Mouse (Mus musculus) activated CD4-positive, CD25-positive, alpha-beta regulatory T cell, adult 4 months (primary cell): ENCODE measurements around the gene Gm9945. TPM values are rescaled to one million over a fixed set of nuclear protein-coding genes. Genes with fewer than 3 reads are reported as not detected.

Source experiments
- ATAC-seq: one replicate; pipeline ENCODE4 v1.8.0; 2017
- polyA plus RNA-seq, 2 experiments: library from polyadenylated mRNA; unstranded; fragments of 100-300 nt; shearing (Covaris generic); gene quantifications; one replicate each; pipeline ENCODE4 v1.2.1; 2017

Gm9945 gene
- polyA plus RNA-seq, 2 experiments from 2014 or later: not detected

GRCm38 (mm10) chr11:53495417-53495816 is 15.5 kb downstream of the Gm9945 start:
- ATAC-seq: no peak

GRCm38 (mm10) chr11:53496946-53497345 is 17.0 kb downstream of the Gm9945 start:
- no peak for ATAC-seq

GRCm38 (mm10) chr11:53500569-53500968 is 20.6 kb downstream of the Gm9945 start:
- ATAC-seq: no peak

GRCm38 (mm10) chr11:53502039-53502765 is 22.2 kb downstream of the Gm9945 start:
- no peak for ATAC-seq

- no peak for ATAC-seq
These were observed 23.8 kb downstream of the Gm9945 start for GRCm38 (mm10) chr11:53503738-53504137.

- ATAC-seq: no peak
These were observed 24.4 kb downstream of the Gm9945 start for GRCm38 (mm10) chr11:53504376-53504775.

GRCm38 (mm10) chr11:53505026-53505663 is 25.2 kb downstream of the Gm9945 start:
- no peak for ATAC-seq

GRCm38 (mm10) chr11:53507098-53507805 is 27.3 kb downstream of the Gm9945 start:
- ATAC-seq: no peak

GRCm38 (mm10) chr11:53508152-53508551 is 28.2 kb downstream of the Gm9945 start:
- ATAC-seq: no peak

GRCm38 (mm10) chr11:53508591-53508990 is 28.6 kb downstream of the Gm9945 start:
- ATAC-seq: no peak

- ATAC-seq: no peak
These were observed 30.4 kb downstream of the Gm9945 start for GRCm38 (mm10) chr11:53510351-53510750.

GRCm38 (mm10) chr11:53516775-53517627 is 37.0 kb downstream of the Gm9945 start:
- ATAC-seq: peak; percentile 55

- ATAC-seq: no peak
These were observed 38.8 kb downstream of the Gm9945 start for GRCm38 (mm10) chr11:53518759-53519158.

- ATAC-seq: peak; percentile 52
These were observed 39.5 kb downstream of the Gm9945 start, which contains the start of gene Sept8 for GRCm38 (mm10) chr11:53519207-53520121. Gene Sept8 (plus strand): TSS chr11:53519257.

- no peak for ATAC-seq
These were observed 40.4 kb downstream of the Gm9945 start for GRCm38 (mm10) chr11:53520122-53520978.

- ATAC-seq: no peak
These were observed 41.3 kb downstream of the Gm9945 start for GRCm38 (mm10) chr11:53521120-53521820.

GRCm38 (mm10) chr11:53521821-53522131 is 41.8 kb downstream of the Gm9945 start:
- no peak for ATAC-seq

GRCm38 (mm10) chr11:53522362-53522761 is 42.4 kb downstream of the Gm9945 start:
- ATAC-seq: no peak

- ATAC-seq: no peak
These were observed 43.0 kb downstream of the Gm9945 start for GRCm38 (mm10) chr11:53522930-53523329.
